Mouse (Mus musculus) forebrain, embryonic 12.5 days (tissue): ENCODE measurements at regions not wholly inside any gene's neighbourhood (a gene's known extent, or its start where the extent isn't known, plus 50 kb on each side); places are given as distances from the start of the nearest gene placed in this dataset.
"Not testable (repeated sequence)": the region's sequence is repeated elsewhere in the genome, so short reads cannot be mapped to it uniquely, and the experiment has no call there.

Experiments used
- ATAC-seq: fragments of 200-750 bp; cut with Nextera tagmentation; 2 replicates; pipeline ENCODE4 v1.8.0; 2017; ENCODE audit warnings: moderate TSS enrichment; ENCODE audit not compliant: low FRiP score
- H3K27ac ChIP-seq: fragments of 300-500 bp; sonication (generic); 2 replicates; pipeline ENCODE4 v1.5.1; 2016; ENCODE audit warnings: mild to moderate bottlenecking
- H3K27me3 ChIP-seq: fragments of 300-500 bp; sonication (generic); 2 replicates; pipeline ENCODE4 v1.6.1; 2016; ENCODE audit warnings: mild to moderate bottlenecking
- H3K36me3 ChIP-seq: fragments of 300-500 bp; sonication (generic); replicated peaks from 2 replicates; pipeline ENCODE4 v1.6.1; 2016; ENCODE audit warnings: mild to moderate bottlenecking
- H3K4me1 ChIP-seq: fragments of 300-500 bp; sonication (generic); 2 replicates; pipeline ENCODE4 v1.6.1; 2016
- H3K4me2 ChIP-seq: fragments of 300-500 bp; sonication (generic); 2 replicates; pipeline ENCODE4 v1.6.1; 2016; ENCODE audit warnings: mild to moderate bottlenecking, moderate library complexity
- H3K4me3 ChIP-seq: fragments of 300-500 bp; sonication (generic); replicated peaks from 2 replicates; pipeline ENCODE4 v1.5.1; 2016; ENCODE audit warnings: mild to moderate bottlenecking
- H3K9ac ChIP-seq: fragments of 300-500 bp; sonication (generic); 2 replicates; pipeline ENCODE4 v1.6.1; 2016; ENCODE audit warnings: mild to moderate bottlenecking
- H3K9me3 ChIP-seq: fragments of 300-500 bp; sonication (generic); 2 replicates; pipeline ENCODE4 v1.6.1; 2016
- WGBS: fragments of 180-500 bp; shearing (Covaris S2); methylation state at CpG from one replicate; pipeline ENCODE4 v1.1.7; 2016; 5-methylcytosine and 5-hydroxymethylcytosine counted together

GRCm38 (mm10) chr12:77039953-77040305 lies 77.9 kb upstream of the Max start:
- WGBS = 92% methylated on average over 4 of the region's 4 CpGs
- no peaks in the 10 kb centered on the region for H3K36me3 ChIP-seq
- H3K27ac ChIP-seq = no peak overlapping the region
- ATAC-seq = no peak
- H3K27me3 ChIP-seq = no peaks in the 10 kb centered on the region
- no peaks in the 10 kb centered on the region for H3K9me3 ChIP-seq
- H3K4me2 ChIP-seq = no peak overlapping the region
- no peak overlapping the region for H3K4me3 ChIP-seq
- H3K4me1 ChIP-seq = no peaks in the 10 kb centered on the region
- no peak overlapping the region for H3K9ac ChIP-seq

GRCm38 (mm10) chr12:77039295-77039952 lies 77.4 kb upstream of the Max start:
- H3K4me1 ChIP-seq = no peaks in the 10 kb centered on the region
- H3K4me2 ChIP-seq = no peak overlapping the region
- no peak overlapping the region for H3K9ac ChIP-seq
- H3K36me3 ChIP-seq = no peaks in the 10 kb centered on the region
- H3K27me3 ChIP-seq = no peaks in the 10 kb centered on the region
- 87% methylated on average over 17 of the region's 17 CpGs for WGBS
- H3K27ac ChIP-seq = no peak overlapping the region
- no peaks in the 10 kb centered on the region for H3K9me3 ChIP-seq
- no peak for ATAC-seq
- H3K4me3 ChIP-seq = no peak overlapping the region

GRCm38 (mm10) chr12:77035676-77036075 lies 73.7 kb upstream of the Max start:
- Histone ChIP-seq H3K4me3 (no peak overlapping the region), H3K4me2 (no peak overlapping the region), H3K27ac (no peak overlapping the region), H3K9me3 (no peaks in the 10 kb centered on the region), H3K36me3 (no peaks in the 10 kb centered on the region), H3K27me3 (no peaks in the 10 kb centered on the region), H3K4me1 (no peaks in the 10 kb centered on the region), H3K9ac (no peak overlapping the region)
- ATAC-seq = no peak
- WGBS = 67% methylated on average over 2 of the region's 2 CpGs

GRCm38 (mm10) chr12:77031448-77031847 lies 69.4 kb upstream of the Max start:
- no peak overlapping the region for H3K4me2 ChIP-seq
- peaks cover 12% of the 10 kb centered on the region; the same call in 1 of the 2 replicates for H3K4me1 ChIP-seq
- 80% methylated on average over 1 of the region's 1 CpGs for WGBS
- ATAC-seq = no peak
- no peaks in the 10 kb centered on the region for H3K36me3 ChIP-seq
- H3K9ac ChIP-seq = no peak overlapping the region
- 0 out of 2 replicates have a peak, but pooled peaks cover under 1% of the 10 kb centered on the region for H3K27me3 ChIP-seq
- no peak overlapping the region for H3K4me3 ChIP-seq
- H3K9me3 ChIP-seq = no peaks in the 10 kb centered on the region
- no peak overlapping the region for H3K27ac ChIP-seq

- H3K27me3 ChIP-seq = peaks cover 17% of the 10 kb centered on the region; the same call in 1 of the 2 replicates
- no peaks in the 10 kb centered on the region for H3K9me3 ChIP-seq
- WGBS = 77% methylated on average over 7 of the region's 7 CpGs
- no peak overlapping the region for H3K4me2 ChIP-seq
- H3K9ac ChIP-seq = no peak overlapping the region
- H3K4me3 ChIP-seq = no peak overlapping the region
- no peaks in the 10 kb centered on the region for H3K36me3 ChIP-seq
- no peak overlapping the region for H3K27ac ChIP-seq
- peaks cover 22% of the 10 kb centered on the region for H3K4me1 ChIP-seq
- no peak for ATAC-seq
Measured at GRCm38 (mm10) chr12:77025431-77025879, 63.5 kb upstream of the Max start.

- Histone ChIP-seq H3K9ac (no peak overlapping the region), H3K27ac (no peak overlapping the region), H3K9me3 (no peaks in the 10 kb centered on the region), H3K27me3 (peaks cover 26% of the 10 kb centered on the region; the same call in 1 of the 2 replicates), H3K4me1 (peaks cover 12% of the 10 kb centered on the region), H3K4me3 (no peak overlapping the region), H3K4me2 (no peak overlapping the region), H3K36me3 (no peaks in the 10 kb centered on the region)
- 11% methylated on average over 5 of the region's 5 CpGs for WGBS
- ATAC-seq = no peak
Measured at GRCm38 (mm10) chr12:77022538-77022937, 60.5 kb upstream of the Max start.

GRCm38 (mm10) chr12:77021881-77022280 lies 59.9 kb upstream of the Max start:
- Histone ChIP-seq H3K9me3 (no peaks in the 10 kb centered on the region), H3K36me3 (no peaks in the 10 kb centered on the region), H3K4me2 (no peak overlapping the region), H3K27me3 (peaks cover 26% of the 10 kb centered on the region; the same call in 1 of the 2 replicates), H3K9ac (no peak overlapping the region), H3K4me3 (no peak overlapping the region), H3K27ac (no peak overlapping the region), H3K4me1 (peaks cover 12% of the 10 kb centered on the region)
- no peak for ATAC-seq
- WGBS = 83% methylated on average over 5 of the region's 5 CpGs

GRCm38 (mm10) chr12:77019708-77020511 lies 57.9 kb upstream of the Max start:
- no peaks in the 10 kb centered on the region for H3K36me3 ChIP-seq
- 67% methylated on average over 14 of the region's 14 CpGs for WGBS
- no peak overlapping the region for H3K27ac ChIP-seq
- ATAC-seq = no peak
- no peaks in the 10 kb centered on the region for H3K9me3 ChIP-seq
- H3K4me2 ChIP-seq = no peak overlapping the region
- H3K27me3 ChIP-seq = peaks cover 17% of the 10 kb centered on the region; the same call in 1 of the 2 replicates
- no peak overlapping the region for H3K4me3 ChIP-seq
- peaks cover 12% of the 10 kb centered on the region for H3K4me1 ChIP-seq
- no peak overlapping the region for H3K9ac ChIP-seq

GRCm38 (mm10) chr12:77019148-77019547 lies 57.1 kb upstream of the Max start:
- not testable (repeated sequence) for H3K9ac ChIP-seq, H3K9me3 ChIP-seq, H3K36me3 ChIP-seq, H3K4me2 ChIP-seq, H3K27ac ChIP-seq, ATAC-seq, H3K4me3 ChIP-seq
- H3K27me3 ChIP-seq = peaks cover 17% of the 10 kb centered on the region; the same call in 1 of the 2 replicates
- peaks cover 12% of the 10 kb centered on the region for H3K4me1 ChIP-seq
- whole genome bisulfite sequencing = 53% methylated on average over 2 of the region's 2 CpGs

GRCm38 (mm10) chr12:77018373-77018772 lies 56.4 kb upstream of the Max start:
- Histone ChIP-seq H3K27ac (no peak overlapping the region), H3K9ac (no peak overlapping the region), H3K27me3 (peaks cover 17% of the 10 kb centered on the region; the same call in 1 of the 2 replicates), H3K4me1 (peaks cover 12% of the 10 kb centered on the region), H3K36me3 (no peaks in the 10 kb centered on the region), H3K9me3 (no peaks in the 10 kb centered on the region), H3K4me3 (no peak overlapping the region), H3K4me2 (no peak overlapping the region)
- no peak for ATAC-seq
- 93% methylated on average over 6 of the region's 6 CpGs for WGBS

- 75% methylated on average over 2 of the region's 2 CpGs for WGBS
- no peak overlapping the region for H3K9ac ChIP-seq
- ATAC-seq = no peak
- H3K4me1 ChIP-seq = no peaks in the 10 kb centered on the region
- 0 out of 2 replicates have a peak, but pooled peaks cover 3% of the 10 kb centered on the region for H3K27me3 ChIP-seq
- H3K27ac ChIP-seq = no peak overlapping the region
- no peaks in the 10 kb centered on the region for H3K9me3 ChIP-seq
- H3K4me3 ChIP-seq = no peak overlapping the region
- no peaks in the 10 kb centered on the region for H3K36me3 ChIP-seq
- H3K4me2 ChIP-seq = no peak overlapping the region
Measured at GRCm38 (mm10) chr12:77014908-77015307, 52.9 kb upstream of the Max start.
